ENCODE assay signal across 8 mouse cellular contexts in the genomic region with DNA sequence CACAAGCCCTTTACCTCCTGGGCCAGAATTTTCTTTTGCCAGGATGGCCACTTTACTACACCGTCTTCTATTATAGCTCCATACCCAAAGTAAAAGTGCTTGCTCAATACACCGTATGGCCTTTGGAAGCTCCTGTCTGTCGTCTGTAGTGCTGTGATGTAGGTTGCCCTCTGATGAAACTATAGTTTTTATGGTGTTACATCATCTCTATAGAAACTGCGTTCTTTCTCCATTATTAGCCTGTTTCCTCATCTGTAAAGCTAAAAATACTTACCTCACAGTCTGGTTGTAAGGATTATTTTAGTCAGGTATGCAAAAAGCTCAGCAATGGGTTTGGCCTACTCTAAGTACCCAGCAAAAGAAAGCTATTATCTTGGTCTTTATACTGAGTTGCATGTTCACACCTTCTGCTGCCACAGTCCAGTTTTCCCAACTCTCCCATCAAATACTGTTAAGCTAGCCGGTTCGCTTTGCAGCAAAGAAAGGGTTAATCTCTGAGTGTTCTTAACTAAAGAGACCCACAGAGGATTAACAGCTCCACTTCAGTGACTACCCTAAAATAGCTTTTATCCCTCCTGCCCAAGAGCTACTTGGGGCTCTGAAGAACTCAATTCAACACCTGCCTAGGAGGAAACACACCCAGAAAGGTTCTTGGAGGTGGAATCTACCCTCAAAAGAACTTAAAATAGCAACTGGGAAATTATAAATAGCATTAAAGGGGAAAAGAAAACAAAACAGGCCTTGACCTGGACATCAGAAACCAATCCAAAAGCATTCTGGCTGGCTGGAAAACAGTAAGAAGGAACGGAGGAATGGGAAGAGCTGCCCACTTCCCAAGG. TPM values are rescaled to one million over a fixed set of nuclear protein-coding genes. Genes with fewer than 3 reads are reported as not detected.
DNase-seq lines count a peak whose midpoint lies in the region; ATAC-seq lines count a peak whose summit lies in the region.

No protein-coding gene starts in this region.

- peak overlapping the region; percentile 91 for H3K9ac ChIP-seq in kidney, embryonic 14.5 days (ENCODE audit: low read depth, low read length)
- H3K9ac ChIP-seq in liver, embryonic 11.5 days (ENCODE audit: low read depth, low read length): peak overlapping the region; percentile 97
- H3K9ac ChIP-seq in neural tube, embryonic 13.5 days: peak overlapping the region; percentile 98

- WGBS in kidney, embryonic 14.5 days: 57% methylated on average over 7 of the region's 7 CpGs
- 50% methylated on average over 7 of the region's 7 CpGs for WGBS in forebrain, embryonic 10.5 days
- WGBS in liver, embryonic 11.5 days: 52% methylated on average over 7 of the region's 7 CpGs
- WGBS in neural tube, embryonic 13.5 days: 62% methylated on average over 7 of the region's 7 CpGs

- no peaks in the 10 kb centered on the region for H3K27me3 ChIP-seq in kidney, embryonic 14.5 days (ENCODE audit: control insufficient read depth, insufficient read depth, low read length)
- H3K27me3 ChIP-seq in forebrain, embryonic 10.5 days (ENCODE audit: poor library complexity, severe bottlenecking): no peaks in the 10 kb centered on the region
- no peaks in the 10 kb centered on the region for H3K27me3 ChIP-seq in liver, embryonic 11.5 days (replicated peaks; ENCODE audit: control insufficient read depth, insufficient read depth, low read length)
- H3K27me3 ChIP-seq in neural tube, embryonic 13.5 days: no peaks in the 10 kb centered on the region

- H3K4me2 ChIP-seq in kidney, embryonic 14.5 days (replicated peaks; ENCODE audit: low read depth, low read length): peak overlapping the region; percentile 91
- H3K4me2 ChIP-seq in liver, embryonic 11.5 days: peak overlapping the region; percentile 90
- H3K4me2 ChIP-seq in neural tube, embryonic 13.5 days: peak overlapping the region; percentile 88

- no peaks in the 10 kb centered on the region for H3K9me3 ChIP-seq in kidney, embryonic 14.5 days (ENCODE audit: control insufficient read depth, low read length)
- no peaks in the 10 kb centered on the region for H3K9me3 ChIP-seq in forebrain, embryonic 10.5 days
- H3K9me3 ChIP-seq in liver, embryonic 11.5 days (ENCODE audit: control insufficient read depth, low read length): no peaks in the 10 kb centered on the region
- H3K9me3 ChIP-seq in neural tube, embryonic 13.5 days: no peaks in the 10 kb centered on the region

- peak overlapping the region; percentile 65 for H3K27ac ChIP-seq in kidney, embryonic 14.5 days (ENCODE audit: low read depth, low read length)
- peak overlapping the region; percentile 100 for H3K27ac ChIP-seq in forebrain, embryonic 10.5 days
- H3K27ac ChIP-seq in liver, embryonic 11.5 days (ENCODE audit: low read depth, low read length): peak overlapping the region; percentile 99
- H3K27ac ChIP-seq in neural tube, embryonic 13.5 days (replicated peaks): no peak overlapping the region

- H3K4me1 ChIP-seq in kidney, embryonic 14.5 days (ENCODE audit: control insufficient read depth, insufficient read depth, low read length): peaks cover 27% of the 10 kb centered on the region
- peaks cover 47% of the 10 kb centered on the region for H3K4me1 ChIP-seq in forebrain, embryonic 10.5 days
- peaks cover 33% of the 10 kb centered on the region for H3K4me1 ChIP-seq in liver, embryonic 11.5 days (replicated peaks; ENCODE audit: control insufficient read depth, insufficient read depth, low read length)
- H3K4me1 ChIP-seq in neural tube, embryonic 13.5 days (replicated peaks): peaks cover 60% of the 10 kb centered on the region

- H3K36me3 ChIP-seq in kidney, embryonic 14.5 days (ENCODE audit: control insufficient read depth, insufficient read depth, low read length): peaks cover 30% of the 10 kb centered on the region
- peaks cover 57% of the 10 kb centered on the region for H3K36me3 ChIP-seq in forebrain, embryonic 10.5 days (replicated peaks)
- peaks cover 24% of the 10 kb centered on the region for H3K36me3 ChIP-seq in liver, embryonic 11.5 days (ENCODE audit: control insufficient read depth, insufficient read depth, low read length)
- peaks cover 35% of the 10 kb centered on the region for H3K36me3 ChIP-seq in neural tube, embryonic 13.5 days

- no peak for ATAC-seq in kidney, embryonic 14.5 days (ENCODE audit: low FRiP score, low TSS enrichment)
- ATAC-seq in liver, embryonic 11.5 days (replicated peaks; ENCODE audit: low FRiP score): no peak
- no peak for ATAC-seq in neural tube, embryonic 13.5 days (ENCODE audit: low read depth)
- no peak for ATAC-seq in cerebellum, adult (ENCODE audit: insufficient number of reproducible peaks, low FRiP score, low TSS enrichment)

- DNase-seq in kidney, adult 11 months: no peak
- no peak for DNase-seq in forebrain, embryonic 10.5 days (ENCODE audit: extremely low spot score, low spot score)
- DNase-seq in liver, embryonic 11.5 days (ENCODE audit: low spot score): no peak
- no peak for DNase-seq in cerebellum, adult 18-20 months
- DNase-seq in layer of hippocampus, adult 18-20 months (ENCODE audit: low spot score in 2 of 2): no peak

- H3K4me3 ChIP-seq in kidney, embryonic 14.5 days (ENCODE audit: low read length): peak overlapping the region; percentile 79
- peak overlapping the region; percentile 98 for H3K4me3 ChIP-seq in forebrain, embryonic 10.5 days
- H3K4me3 ChIP-seq in liver, embryonic 11.5 days (ENCODE audit: low read depth, low read length): peak overlapping the region; percentile 90
- H3K4me3 ChIP-seq in neural tube, embryonic 13.5 days: peak overlapping the region; percentile 97

RNA-seq across cellular contexts. Expression of gene Plagl2, which starts 2.0 kb away (rescaled TPM):
- polyA plus RNA-seq in kidney, embryonic 14.5 days (2014; fragmentation: Nextera tagmentation; extraction: Ambion mirVana): 17.6 and 26.2 TPM in 2 replicates
- polyA plus RNA-seq in forebrain, embryonic 10.5 days (2016; fragmentation: Nextera tagmentation; extraction: Ambion mirVana): 30.5 and 31.7 TPM in 2 replicates
- polyA plus RNA-seq in liver, embryonic 11.5 days (2014; fragmentation: Nextera tagmentation; extraction: Ambion mirVana): 45.2 and 45.9 TPM in 2 replicates
- 7.1 and 8.3 TPM in 2 replicates for polyA plus RNA-seq in neural tube, embryonic 13.5 days (2015; fragmentation: Nextera tagmentation; extraction: Ambion mirVana)
- total RNA-seq in layer of hippocampus, adult 18-20 months (2021): 1 to 10 TPM; 5.9 TPM

RNA-seq across cellular contexts. Expression of gene Pofut1, which starts 2.1 kb away (rescaled TPM):
- polyA plus RNA-seq in kidney, embryonic 14.5 days (2014; fragmentation: Nextera tagmentation; extraction: Ambion mirVana): 9.0 and 10.5 TPM in 2 replicates
- polyA plus RNA-seq in forebrain, embryonic 10.5 days (2016; fragmentation: Nextera tagmentation; extraction: Ambion mirVana): 5.9 and 6.4 TPM in 2 replicates
- 6.3 and 8.0 TPM in 2 replicates for polyA plus RNA-seq in liver, embryonic 11.5 days (2014; fragmentation: Nextera tagmentation; extraction: Ambion mirVana)
- 4.9 and 5.5 TPM in 2 replicates for polyA plus RNA-seq in neural tube, embryonic 13.5 days (2015; fragmentation: Nextera tagmentation; extraction: Ambion mirVana)
- 10 to 100 TPM; 15.4 to 15.8 TPM for total RNA-seq in layer of hippocampus, adult 18-20 months (2021)

RNA-seq across cellular contexts. Expression of gene Tspyl3, which starts 14.0 kb away (rescaled TPM):
- polyA plus RNA-seq in kidney, embryonic 14.5 days (2014; fragmentation: Nextera tagmentation; extraction: Ambion mirVana): 5.4 and 9.6 TPM in 2 replicates
- polyA plus RNA-seq in forebrain, embryonic 10.5 days (2016; fragmentation: Nextera tagmentation; extraction: Ambion mirVana): 5.0 and 5.4 TPM in 2 replicates
- polyA plus RNA-seq in liver, embryonic 11.5 days (2014; fragmentation: Nextera tagmentation; extraction: Ambion mirVana): 6.5 and 6.8 TPM in 2 replicates
- polyA plus RNA-seq in neural tube, embryonic 13.5 days (2015; fragmentation: Nextera tagmentation; extraction: Ambion mirVana): 20.8 and 21.1 TPM in 2 replicates
- 10 to 100 TPM; 20.7 to 21.7 TPM for total RNA-seq in layer of hippocampus, adult 18-20 months (2021)

RNA-seq across cellular contexts. Expression of gene Kif3b, which starts 52.0 kb away (rescaled TPM):
- 4.4 and 5.6 TPM in 2 replicates for polyA plus RNA-seq in kidney, embryonic 14.5 days (2014; fragmentation: Nextera tagmentation; extraction: Ambion mirVana)
- polyA plus RNA-seq in forebrain, embryonic 10.5 days (2016; fragmentation: Nextera tagmentation; extraction: Ambion mirVana): 6.2 and 6.9 TPM in 2 replicates
- polyA plus RNA-seq in liver, embryonic 11.5 days (2014; fragmentation: Nextera tagmentation; extraction: Ambion mirVana): 3.2 and 3.5 TPM in 2 replicates
- 16.7 and 17.2 TPM in 2 replicates for polyA plus RNA-seq in neural tube, embryonic 13.5 days (2015; fragmentation: Nextera tagmentation; extraction: Ambion mirVana)
- 10 to 100 TPM; 54.2 to 54.8 TPM for total RNA-seq in layer of hippocampus, adult 18-20 months (2021)
